Mouse (Mus musculus): Measurements from ENCODE around the gene Angptl6.

The Angptl6 gene

GRCm38 (mm10) chr9:20878710-20879065 lies 839 bp downstream of the Angptl6 start:
- no peak for DNase-seq

- peak; percentile 100 for DNase-seq
These were observed 1.4 kb downstream of the Angptl6 start for GRCm38 (mm10) chr9:20878041-20878709.

- DNase-seq, result peak; percentile 49
These were observed 2.1 kb downstream of the Angptl6 start for GRCm38 (mm10) chr9:20877118-20878040.

- no peak for DNase-seq
These were observed 3.0 kb downstream of the Angptl6 start for GRCm38 (mm10) chr9:20876318-20877117.

DNA sequence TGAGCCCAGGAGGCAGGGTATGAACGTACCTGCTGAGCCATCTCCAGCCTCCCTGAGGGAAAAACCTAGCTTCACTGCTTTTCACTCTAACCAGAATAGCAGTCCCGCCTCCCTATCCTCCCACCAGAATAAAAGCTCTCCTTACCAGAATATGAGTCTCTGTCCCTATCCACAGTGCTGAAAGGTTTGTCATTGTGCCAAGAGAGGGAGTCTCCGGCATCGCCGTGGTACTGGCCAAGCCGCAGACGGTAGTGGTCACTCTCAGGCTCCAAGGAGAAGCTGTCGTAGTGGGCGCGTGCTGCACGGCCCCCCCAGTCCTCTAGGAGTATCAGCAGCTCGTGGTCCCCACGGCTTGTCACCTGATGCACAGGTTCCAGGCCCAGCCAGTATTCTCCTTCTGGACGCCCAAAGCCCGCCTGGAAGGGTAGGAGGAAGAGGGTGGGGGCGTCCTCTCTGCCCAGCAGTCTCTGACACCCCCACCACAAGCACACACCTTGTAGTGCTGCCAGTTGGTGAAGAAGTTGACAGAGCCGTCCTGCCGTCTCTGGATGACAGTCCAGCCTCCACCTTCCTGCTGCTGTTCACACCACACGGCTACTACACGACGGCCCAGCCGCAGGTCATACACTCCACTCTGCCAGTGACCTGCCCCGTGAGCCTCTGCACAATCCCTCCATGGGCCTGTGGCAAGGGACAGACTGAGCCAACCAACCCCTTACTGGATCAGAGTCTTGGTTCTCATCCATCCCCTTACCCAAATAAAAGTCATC lies 4.3 kb downstream of the Angptl6 start:
- DNase-seq, result no peak

GRCm38 (mm10) chr9:20873521-20873920 lies 6.0 kb downstream of the Angptl6 start:
- DNase-seq, result no peak

DNA sequence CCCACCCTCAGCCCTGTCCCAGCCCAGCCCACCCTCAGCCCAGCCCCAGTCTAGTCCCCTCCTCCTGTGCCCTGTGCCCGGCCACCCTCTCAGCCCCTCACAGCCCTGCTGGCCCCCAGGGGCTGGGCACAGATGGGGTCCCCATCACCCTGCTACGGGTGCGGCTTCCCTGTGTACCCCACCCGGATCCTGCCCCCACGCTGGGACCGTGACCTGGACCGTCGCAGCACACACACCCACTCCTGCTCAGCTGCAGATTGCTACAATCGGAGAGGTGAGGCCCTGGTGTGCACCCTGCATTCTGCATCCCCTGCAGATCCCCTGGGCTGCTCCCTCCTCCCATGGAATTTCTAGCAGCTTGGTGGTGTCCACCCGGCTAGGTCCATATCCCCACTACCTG lies 6.5 kb downstream of the Angptl6 start:
- no peak for DNase-seq

DNA sequence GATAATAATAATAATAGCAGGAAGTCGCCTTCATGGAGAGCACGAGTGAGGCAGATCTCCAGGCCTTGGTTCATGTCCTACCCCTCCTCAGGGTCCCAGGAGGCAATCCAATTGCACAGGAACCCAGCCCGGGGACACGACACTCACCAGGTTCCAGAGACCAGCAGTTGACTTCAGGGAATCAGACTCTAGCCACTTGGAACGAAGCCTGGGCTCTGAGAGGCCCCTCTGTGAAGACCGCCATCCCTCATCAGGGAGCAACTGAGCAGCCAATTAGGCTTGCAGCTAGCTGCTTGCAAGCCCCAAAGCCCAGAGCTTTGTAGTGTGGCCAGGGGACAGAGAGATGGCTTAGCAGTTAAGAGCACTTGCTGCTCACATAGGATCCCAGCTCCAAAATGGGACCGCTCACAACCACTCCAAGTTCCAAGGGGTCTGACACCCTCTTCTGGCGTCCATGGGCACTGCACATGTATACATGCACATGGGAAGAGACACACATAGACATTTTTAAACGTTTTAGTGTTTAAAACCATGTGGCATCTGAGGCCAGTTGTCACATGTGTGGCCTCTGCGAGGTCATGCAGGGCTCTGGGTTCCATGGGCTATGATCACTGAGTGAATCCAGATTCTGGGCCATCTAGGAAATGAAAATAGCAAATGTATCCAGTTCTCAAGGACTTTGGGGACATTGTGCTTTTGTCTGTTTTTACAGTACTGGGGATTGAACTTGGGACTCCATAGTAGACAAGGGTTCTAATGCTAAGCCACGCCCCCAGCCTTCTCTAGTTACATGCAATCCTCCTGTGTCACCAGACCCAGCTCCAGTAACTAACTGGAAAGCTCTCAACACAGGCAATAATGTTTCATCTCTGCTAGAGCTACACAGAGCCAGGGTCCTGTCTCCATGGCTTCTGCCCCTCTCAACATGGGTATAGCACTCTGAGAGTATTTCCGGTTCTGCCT lies 9.0 kb downstream of the Angptl6 start:
- no peak for DNase-seq

- no peak for DNase-seq
These were observed 10.3 kb downstream of the Angptl6 start for GRCm38 (mm10) chr9:20869246-20869645.

GRCm38 (mm10) chr9:20868448-20869001 lies 11.0 kb downstream of the Angptl6 start, which contains the start of gene A230050P20Rik:
Gene A230050P20Rik (plus strand): TSS chr9:20868642.
- DNase-seq, result peak; percentile 45

DNA sequence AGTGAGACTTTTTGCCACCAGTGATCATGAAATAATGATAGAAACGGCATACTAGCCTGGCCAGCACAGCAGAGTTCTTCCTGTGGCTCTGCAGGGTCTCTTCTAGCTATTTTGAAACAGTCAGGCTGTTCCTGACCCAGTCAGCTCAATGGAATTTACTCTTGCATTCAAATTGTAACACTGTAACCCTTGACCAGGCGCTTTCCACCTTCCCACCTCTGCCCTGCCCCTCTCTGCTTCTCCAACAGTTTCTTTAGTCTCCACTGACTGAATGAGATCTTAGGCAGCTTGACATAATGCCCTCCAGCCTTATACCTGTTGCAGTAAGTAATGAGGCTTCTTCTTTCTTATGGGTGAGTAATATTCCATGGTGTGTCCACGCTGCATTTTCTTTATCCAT lies 12.6 kb downstream of the Angptl6 start:
- DNase-seq, result no peak

DNA sequence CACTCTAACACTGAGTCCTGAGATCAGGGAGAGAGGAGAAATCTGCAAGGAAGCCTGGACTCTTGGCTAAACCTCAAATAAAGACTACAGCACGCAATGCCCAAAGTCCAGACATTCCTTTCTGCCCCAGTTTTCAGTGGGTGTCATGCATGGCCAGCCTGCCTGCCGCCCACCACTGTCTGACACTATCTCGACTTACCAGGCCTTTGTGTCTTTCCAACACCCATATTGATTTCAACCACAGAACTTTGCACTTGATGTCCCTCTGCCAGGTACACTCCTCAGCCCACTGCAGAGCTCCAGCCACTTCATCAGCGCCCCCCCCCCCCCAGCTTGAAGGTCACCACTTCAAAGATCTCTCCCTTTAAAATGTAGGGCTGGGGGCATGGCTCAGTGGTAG lies 17.3 kb downstream of the Angptl6 start:
- DNase-seq, result no peak

DNA sequence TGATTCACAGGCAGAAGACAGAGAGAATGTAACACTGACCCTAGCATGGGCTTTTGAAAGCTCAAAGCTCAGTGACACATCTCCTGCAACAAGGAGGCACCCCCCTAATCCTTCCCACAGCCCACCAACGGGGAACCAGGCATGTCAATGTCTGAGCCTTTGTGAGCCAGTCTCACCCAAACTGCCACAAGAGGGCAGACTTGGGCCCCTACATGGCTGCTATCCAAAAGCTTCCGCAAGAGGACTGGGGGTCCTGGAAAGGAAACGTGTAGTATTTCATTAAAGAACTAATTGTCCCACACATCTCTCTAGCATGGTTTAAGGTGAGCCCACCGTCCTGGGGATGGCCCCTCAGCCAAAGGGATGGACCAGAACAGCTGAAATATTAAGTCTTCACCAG lies 17.7 kb downstream of the Angptl6 start:
- DNase-seq, result no peak

DNA sequence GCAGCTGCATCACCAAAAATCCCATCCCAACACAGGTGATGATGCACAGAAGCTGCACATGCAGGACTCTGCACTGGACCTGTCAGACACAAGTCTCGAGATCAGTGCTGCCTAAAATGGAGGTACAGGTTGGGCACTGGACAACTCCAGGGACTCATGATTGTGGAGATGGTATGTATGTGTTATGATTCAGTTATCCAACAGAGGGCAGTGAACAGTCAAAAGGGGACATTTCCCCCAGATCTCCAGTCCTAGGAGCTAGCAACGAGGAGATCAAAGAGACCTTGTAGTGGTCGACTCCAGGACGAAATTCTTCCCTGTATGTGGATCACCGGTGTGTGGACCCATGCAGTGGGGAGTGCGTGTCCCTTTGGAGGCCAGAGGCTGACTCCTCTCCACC lies 19.6 kb downstream of the Angptl6 start:
- DNase-seq, result no peak

DNA sequence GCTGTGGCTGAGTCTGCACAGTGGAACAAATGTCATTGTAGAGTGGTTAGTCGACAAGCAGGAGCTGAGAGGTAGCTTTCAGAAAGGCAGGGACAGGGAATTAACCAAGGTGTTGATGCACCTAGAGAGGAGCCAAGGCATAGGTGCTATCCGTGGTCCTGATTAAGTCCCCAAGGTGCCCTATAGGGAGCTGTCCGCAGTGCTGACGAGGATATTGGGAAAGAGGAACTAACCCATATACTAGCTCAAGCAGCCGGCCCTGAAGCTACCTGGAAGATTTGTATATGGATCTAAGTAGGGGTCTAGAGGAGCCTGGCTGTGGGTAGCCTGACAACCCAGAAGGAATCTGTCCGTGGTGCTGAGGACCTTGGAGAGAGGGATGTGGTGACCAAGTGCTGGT lies 22.4 kb downstream of the Angptl6 start:
- DNase-seq, result peak; percentile 61

- no peak for DNase-seq
These were observed 29.3 kb downstream of the Angptl6 start for GRCm38 (mm10) chr9:20850179-20850578.

- peak; percentile 20 for DNase-seq
These were observed 36.9 kb downstream of the Angptl6 start for GRCm38 (mm10) chr9:20842670-20843069.

- no peak for DNase-seq
These were observed 37.3 kb downstream of the Angptl6 start for GRCm38 (mm10) chr9:20842211-20842610.

DNA sequence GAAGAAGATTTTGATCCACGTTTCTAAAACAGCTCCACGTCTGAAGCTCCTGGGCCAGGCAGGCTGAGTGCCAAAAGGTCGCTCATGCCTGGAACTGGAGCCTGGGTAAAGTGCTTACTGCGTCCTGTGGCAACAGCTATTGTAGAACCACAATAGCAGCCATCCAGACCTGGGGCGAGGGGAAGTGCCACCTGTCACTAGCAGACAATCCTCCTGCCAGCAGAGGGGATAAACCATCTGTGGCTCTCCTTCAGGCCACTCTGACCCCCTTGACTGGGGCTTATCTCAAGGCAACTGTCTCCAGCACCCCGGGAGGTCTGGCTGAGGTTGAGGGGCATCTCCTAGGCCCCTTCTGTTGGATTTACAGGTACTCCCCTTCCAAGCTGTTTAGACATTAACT lies 40.6 kb downstream of the Angptl6 start:
- no peak for DNase-seq

GRCm38 (mm10) chr9:20837184-20837947 lies 42.2 kb downstream of the Angptl6 start:
- no peak for DNase-seq

Data from kidney, adult 9 months (tissue).